Mouse (Mus musculus) hindbrain, postnatal 0 days (tissue): ENCODE results near the gene Mrap2. TPM values are rescaled to one million over a fixed set of nuclear protein-coding genes. Genes with fewer than 3 reads are reported as not detected.

ENCODE experiments used
- ATAC-seq: fragments of 200-750 bp; cut with Nextera tagmentation; 2 replicates; pipeline ENCODE4 v1.8.0; 2017; ENCODE audit warnings: mild to moderate bottlenecking, moderate TSS enrichment, moderate library complexity
- DNase-seq: peaks from one replicate; pipeline ENCODE4 v3.0.0-alpha.2; 2015; ENCODE audit warnings: low spot score
- H3K27ac ChIP-seq: fragments of 300-500 bp; sonication (generic); 2 replicates; pipeline ENCODE4 v1.5.1; 2014; ENCODE audit warnings: mild to moderate bottlenecking
- H3K27me3 ChIP-seq: fragments of 300-500 bp; sonication (generic); 2 replicates; pipeline ENCODE4 v1.6.1; 2014; ENCODE audit warnings: low read length, mixed read lengths; ENCODE audit not compliant: insufficient read depth
- H3K36me3 ChIP-seq: fragments of 300-500 bp; sonication (generic); 2 replicates; pipeline ENCODE4 v1.6.1; 2014; ENCODE audit warnings: low read length, mixed read lengths; ENCODE audit not compliant: insufficient read depth
- H3K4me1 ChIP-seq: fragments of 300-500 bp; sonication (generic); 2 replicates; pipeline ENCODE4 v1.6.1; 2014; ENCODE audit warnings: antibody characterized with exemption, low read length, mixed read lengths; ENCODE audit not compliant: insufficient read depth
- H3K4me2 ChIP-seq: fragments of 300-500 bp; sonication (generic); 2 replicates; pipeline ENCODE4 v1.6.1; 2014; ENCODE audit warnings: low read depth, mild to moderate bottlenecking, low read length, moderate library complexity, mixed read lengths
- H3K4me3 ChIP-seq: fragments of 300-500 bp; sonication (generic); 2 replicates; pipeline ENCODE4 v1.5.1; 2014; ENCODE audit warnings: low read length
- H3K9ac ChIP-seq: fragments of 300-500 bp; sonication (generic); replicated peaks from 2 replicates; pipeline ENCODE4 v1.6.1; 2014; ENCODE audit warnings: mild to moderate bottlenecking, low read length, moderate library complexity, mixed read lengths
- H3K9me3 ChIP-seq: fragments of 300-500 bp; sonication (generic); 2 replicates; pipeline ENCODE4 v1.6.1; 2016; ENCODE audit warnings: low read length, mixed read lengths
- CTCF ChIP-seq: IDR thresholded peaks from 2 replicates; pipeline ENCODE4 v1.5.1; 2016; ENCODE audit warnings: antibody characterized with exemption, control low read depth, low read depth
- WGBS: fragments of 180-500 bp; shearing (Covaris S2); extraction: QIAGEN DNeasy Blood & Tissue Kit; methylation state at CpG from one replicate; pipeline ENCODE4 v1.1.7; 2014; 5-methylcytosine and 5-hydroxymethylcytosine counted together
- polyA plus RNA-seq: library from polyadenylated mRNA; unstranded; fragments of >200 nt; fragmentation: Nextera tagmentation; extraction: Ambion mirVana; gene quantifications from 2 replicates; pipeline ENCODE4 v1.2.1, GENCODE M21; 2015
- total RNA-seq: library from RNA; depleted of rRNA; stranded (reverse); fragments of >200 nt; gene quantifications from 2 replicates; pipeline ENCODE4 v1.2.3, GENCODE M21; 2014

Gene Mrap2
- total and polyA plus RNA-seq, 2 experiments from 2014 or later = 4.5 to 5.6 TPM

DNA sequence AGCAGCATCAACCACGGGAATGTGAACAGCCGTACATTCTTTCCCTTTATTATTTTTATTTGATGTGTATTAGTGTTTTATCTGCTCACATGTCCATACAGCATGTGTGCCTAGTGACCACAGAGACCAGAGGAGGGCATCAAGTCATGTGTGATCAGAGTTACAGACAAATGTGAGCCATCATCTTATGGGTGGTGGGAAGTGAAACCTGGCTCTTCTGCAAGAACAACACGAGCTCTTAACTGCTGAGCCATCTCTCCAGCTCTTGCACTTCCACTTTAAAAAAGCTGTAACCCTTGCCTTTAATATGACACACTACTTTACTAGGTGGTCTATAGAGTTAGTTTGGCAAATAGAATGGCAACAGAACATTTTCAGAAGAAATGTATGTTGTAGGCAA, 27.4 kb downstream of the Mrap2 start:
- Histone ChIP-seq H3K9ac (no peak overlapping the region), H3K27ac (no peak overlapping the region), H3K27me3 (no peaks in the 10 kb centered on the region), H3K36me3 (no peaks in the 10 kb centered on the region), H3K9me3 (no peaks in the 10 kb centered on the region), H3K4me2 (no peak overlapping the region), H3K4me3 (no peak overlapping the region), H3K4me1 (no peaks in the 10 kb centered on the region)
- WGBS = 89% methylated on average over 3 of the region's 3 CpGs
- DNase-seq = no peak
- no peak for ATAC-seq
- TF ChIP-seq CTCF = no peak

GRCm38 (mm10) chr9:87178534-87178933, 34.4 kb downstream of the Mrap2 start:
- Histone ChIP-seq H3K27me3 (no peaks in the 10 kb centered on the region), H3K4me2 (no peak overlapping the region), H3K4me3 (no peak overlapping the region), H3K4me1 (no peaks in the 10 kb centered on the region), H3K36me3 (no peaks in the 10 kb centered on the region), H3K9ac (no peak overlapping the region), H3K27ac (no peak overlapping the region), H3K9me3 (no peaks in the 10 kb centered on the region)
- ATAC-seq (no peak), DNase-seq (no peak)
- WGBS = 65% methylated on average over 7 of the region's 7 CpGs
- no peak for TF ChIP-seq CTCF

DNA sequence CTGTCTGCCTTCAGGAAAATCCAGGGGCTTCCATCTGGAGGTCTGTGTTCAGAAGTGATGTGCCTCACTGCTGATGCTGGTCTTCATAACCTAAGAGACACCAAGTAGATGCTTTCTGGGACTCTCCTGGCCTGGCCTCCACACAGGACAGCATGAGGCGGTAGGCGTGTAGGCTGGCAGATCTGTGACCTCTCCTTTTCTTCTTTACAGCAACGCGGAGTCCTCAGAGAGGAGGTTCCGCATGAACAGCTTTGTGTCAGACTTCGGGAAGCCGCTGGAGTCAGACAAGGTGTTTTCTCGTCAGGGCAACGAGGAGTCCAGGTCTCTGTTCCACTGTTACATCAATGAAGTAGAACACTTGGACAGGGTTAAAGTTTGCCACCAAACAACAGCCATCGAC, 38.1 kb downstream of the Mrap2 start:
- H3K27ac ChIP-seq = no peak overlapping the region
- H3K27me3 ChIP-seq = no peaks in the 10 kb centered on the region
- H3K4me2 ChIP-seq = no peak overlapping the region
- ATAC-seq = no peak
- no peak for TF ChIP-seq CTCF
- 77% methylated on average over 10 of the region's 10 CpGs for WGBS
- H3K36me3 ChIP-seq = no peaks in the 10 kb centered on the region
- DNase-seq = no peak
- H3K4me3 ChIP-seq = no peak overlapping the region
- H3K9me3 ChIP-seq = no peaks in the 10 kb centered on the region
- H3K9ac ChIP-seq = no peak overlapping the region
- no peaks in the 10 kb centered on the region for H3K4me1 ChIP-seq

- WGBS = 89% methylated on average over 4 of the region's 4 CpGs
- H3K9me3 ChIP-seq = no peaks in the 10 kb centered on the region; the same call in 1 of the 2 replicates
- TF ChIP-seq CTCF = no peak
- H3K36me3 ChIP-seq = peaks cover 5% of the 10 kb centered on the region
- H3K4me3 ChIP-seq = no peak overlapping the region
- ATAC-seq (no peak), DNase-seq (no peak)
- no peak overlapping the region for H3K27ac ChIP-seq
- H3K9ac ChIP-seq = no peak overlapping the region
- H3K4me2 ChIP-seq = no peak overlapping the region
- H3K4me1 ChIP-seq = no peaks in the 10 kb centered on the region
- H3K27me3 ChIP-seq = no peaks in the 10 kb centered on the region
Observed at GRCm38 (mm10) chr9:87187336-87187735, 43.2 kb downstream of the Mrap2 start.

GRCm38 (mm10) chr9:87193721-87194120, 49.6 kb downstream of the Mrap2 start:
- H3K4me1 ChIP-seq = no peaks in the 10 kb centered on the region
- TF ChIP-seq CTCF = no peak
- H3K9me3 ChIP-seq = no peaks in the 10 kb centered on the region; the same call in 1 of the 2 replicates
- H3K9ac ChIP-seq = no peak overlapping the region
- H3K27ac ChIP-seq = no peak overlapping the region
- peaks cover 17% of the 10 kb centered on the region for H3K36me3 ChIP-seq
- H3K4me2 ChIP-seq = no peak overlapping the region
- WGBS = 86% methylated on average over 1 of the region's 1 CpGs
- no peak for ATAC-seq
- DNase-seq = no peak
- no peak overlapping the region for H3K4me3 ChIP-seq
- no peaks in the 10 kb centered on the region for H3K27me3 ChIP-seq

DNA sequence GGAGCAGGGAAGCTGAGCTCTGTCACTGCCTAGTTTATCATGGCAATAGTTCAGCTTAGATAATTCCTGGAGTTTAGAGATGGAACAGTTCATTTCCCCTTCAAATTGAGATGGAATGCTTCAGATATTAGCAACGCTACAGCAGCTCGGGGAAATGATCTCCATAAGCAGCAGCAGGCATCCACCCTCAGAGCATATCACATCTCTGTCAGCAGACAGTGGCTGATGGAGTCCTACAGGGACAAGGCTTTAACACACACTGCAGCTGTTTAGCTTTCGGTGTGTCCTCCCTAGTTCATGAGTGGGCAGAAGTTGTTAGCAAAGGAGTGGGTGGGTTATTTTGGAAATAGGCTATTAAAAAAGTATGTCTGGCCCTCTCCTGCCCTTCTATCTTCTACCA, 53.2 kb downstream of the Mrap2 start:
- peaks cover 16% of the 10 kb centered on the region for H3K36me3 ChIP-seq
- no peak for ATAC-seq

GRCm38 (mm10) chr9:87198036-87198435, 53.9 kb downstream of the Mrap2 start:
- Histone ChIP-seq H3K36me3 (peaks cover 16% of the 10 kb centered on the region; the same call in 1 of the 2 replicates), H3K9ac (no peak overlapping the region), H3K9me3 (no peaks in the 10 kb centered on the region), H3K27ac (no peak overlapping the region), H3K4me1 (no peaks in the 10 kb centered on the region), H3K27me3 (no peaks in the 10 kb centered on the region), H3K4me2 (no peak overlapping the region), H3K4me3 (no peak overlapping the region)
- WGBS = 73% methylated on average over 6 of the region's 6 CpGs
- DNase-seq (peak; percentile 17), ATAC-seq (0 out of 2 replicates have a peak, but pooled peaks have one; percentile 15)
- no peak for TF ChIP-seq CTCF

More for the DNA sequence above, 53.2 kb downstream of the Mrap2 start:
- WGBS = 66% methylated on average over 3 of the region's 3 CpGs
- no peak for TF ChIP-seq CTCF
- Histone ChIP-seq H3K9me3 (no peaks in the 10 kb centered on the region; the same call in 1 of the 2 replicates), H3K9ac (no peak overlapping the region), H3K27me3 (no peaks in the 10 kb centered on the region), H3K4me1 (no peaks in the 10 kb centered on the region), H3K27ac (no peak overlapping the region), H3K4me3 (no peak overlapping the region), H3K4me2 (no peak overlapping the region)
- DNase-seq = no peak
